ENCODE assay signal across 8 mouse cellular contexts in genomic region chr11:109720809-109721319, GRCm38 (mm10). TPM values are rescaled to one million over a fixed set of nuclear protein-coding genes. Genes with fewer than 3 reads are reported as not detected.
DNase-seq lines count a peak whose midpoint lies in the region; ATAC-seq and TF ChIP-seq lines count a peak whose summit lies in the region.

No protein-coding gene starts in this region.

- H3K4me2 ChIP-seq in heart, embryonic 14.5 days (ENCODE audit: low read length) = peak overlapping the region; percentile 94

- H3K9ac ChIP-seq in heart, embryonic 14.5 days (ENCODE audit: low read length) = peak overlapping the region; percentile 64

- no peaks in the 10 kb centered on the region; the same call in 1 of the 2 replicates for H3K27me3 ChIP-seq in cerebellum, adult 2 months (ENCODE audit: control insufficient read depth, insufficient read depth, low read length)
- no peaks in the 10 kb centered on the region for H3K27me3 ChIP-seq in heart, embryonic 14.5 days (ENCODE audit: control insufficient read depth, insufficient read depth, low read length)

- ATAC-seq in heart, embryonic 14.5 days (ENCODE audit: insufficient number of reproducible peaks, insufficient read depth, low FRiP score, low read depth) = no peak
- ATAC-seq in megakaryocyte-erythroid progenitor cell, adult 5-6 weeks (replicated peaks; ENCODE audit: low FRiP score, low TSS enrichment, poor library complexity, severe bottlenecking) = 0 out of 2 replicates have a peak, but pooled peaks have one; percentile 4

- no peak overlapping the region for H3K4me3 ChIP-seq in cerebellum, adult 2 months (replicated peaks; ENCODE audit: insufficient read depth, low read depth, low read length)
- H3K4me3 ChIP-seq in heart, embryonic 14.5 days (ENCODE audit: control insufficient read depth in 1 of 2, insufficient read depth in 1 of 2, low read depth in 1 of 2, low read length in 2 of 2) = peak overlapping the region; percentile 50 to 51

- H3K27ac ChIP-seq in cerebellum, adult 2 months (ENCODE audit: insufficient read depth, low read length) = peak overlapping the region; percentile 41; the same call in 1 of the 2 replicates
- H3K27ac ChIP-seq in heart, embryonic 14.5 days (replicated peaks in 1 of 2; ENCODE audit: control insufficient read depth in 1 of 2, insufficient read depth in 1 of 2, low read depth in 2 of 2, low read length in 2 of 2) = peak overlapping the region in 1 of 2 experiments; percentile 11; a peak in 1 of 4 replicates

- peak in 1 of 2 experiments; percentile 13 for DNase-seq in cerebellum, adult 2 months
- no peak for DNase-seq in cerebellum, adult 9-10 months
- peak; percentile 38 for DNase-seq in embryo, embryonic 10.5 days (ENCODE audit: low spot score)
- DNase-seq in kidney, postnatal 36 days = peak; percentile 53 to 55
- DNase-seq in cerebellum, postnatal 25 days = no peak
- no peak for DNase-seq in spleen, adult 12 weeks (ENCODE audit: low spot score)

- TF ChIP-seq CTCF in cerebellum, adult 2 months (IDR thresholded peaks at IDR 0.05; ENCODE audit: borderline replicate concordance, insufficient read depth, low read depth, low read length) = no peak

- H3K36me3 ChIP-seq in heart, embryonic 14.5 days (ENCODE audit: control insufficient read depth, insufficient read depth, low read length) = no peaks in the 10 kb centered on the region

- no peaks in the 10 kb centered on the region; the same call in 1 of the 2 replicates for H3K4me1 ChIP-seq in cerebellum, adult 2 months (ENCODE audit: control insufficient read depth, insufficient read depth, low read length)
- H3K4me1 ChIP-seq in heart, embryonic 14.5 days (ENCODE audit: control insufficient read depth in 2 of 2, insufficient read depth in 2 of 2, low read length in 2 of 2) = peaks cover 4% of the 10 kb centered on the region in 2 experiments; a peak in 2 of 4 replicates

- H3K9me3 ChIP-seq in heart, embryonic 14.5 days (ENCODE audit: control insufficient read depth, low read length) = no peaks in the 10 kb centered on the region

- no peak for TF ChIP-seq POLR2A in cerebellum, adult 2 months (IDR thresholded peaks at IDR 0.05; ENCODE audit: borderline replicate concordance, insufficient read depth, low read length)

- 28% methylated on average over 12 of the region's 12 CpGs for WGBS in cerebellum, adult 2 months
- 20% methylated on average over 12 of the region's 12 CpGs for WGBS in heart, embryonic 14.5 days

RNA-seq across cellular contexts. Expression of gene Fam20a, which starts 1.2 kb away (rescaled TPM):
- polyA plus RNA-seq in cerebellum, adult 2 months (2012; rRNA removed) = 22.3 and 25.2 TPM in 2 replicates
- polyA plus RNA-seq in heart, embryonic 14.5 days (2014; fragmentation: Nextera tagmentation; extraction: Ambion mirVana) = 2.1 and 2.6 TPM in 2 replicates
- total RNA-seq in megakaryocyte-erythroid progenitor cell, adult 5-6 weeks (2014; fragmentation: Nextera tagmentation) = not detected in 2 replicates
- total RNA-seq in megakaryocyte-erythroid progenitor cell, adult 5-6 weeks (2017) = 0.19 and 0.70 TPM in 2 replicates

Comparison
In these comparisons a context has a peak if more than half of its experiments do, and no peak if none do; other contexts are left out.
1. DNase-seq: peak in embryo, embryonic 10.5 days (single experiment) and kidney, postnatal 36 days (2 of 2); none in cerebellum, adult 9-10 months (single experiment), cerebellum, postnatal 25 days (0 of 2) and spleen, adult 12 weeks (single experiment).